Mouse (Mus musculus) cortical plate, adult 2 months (tissue): ENCODE data around the gene Gprc5a.

Experiments used
- CTCF ChIP-seq: fragments of 200-500 bp; IDR thresholded peaks from 2 replicates; pipeline ENCODE4 v1.5.1; 2011; ENCODE audit warnings: mild to moderate bottlenecking, control low read depth, low read length; ENCODE audit not compliant: insufficient read depth; ENCODE audit errors: extremely low read depth
- POLR2A ChIP-seq: fragments of 200-500 bp; IDR thresholded peaks from 2 replicates; pipeline ENCODE4 v1.6.1; 2011; ENCODE audit warnings: mild to moderate bottlenecking, low read length, control low read depth; ENCODE audit not compliant: insufficient read depth; ENCODE audit errors: extremely low read depth

DNA sequence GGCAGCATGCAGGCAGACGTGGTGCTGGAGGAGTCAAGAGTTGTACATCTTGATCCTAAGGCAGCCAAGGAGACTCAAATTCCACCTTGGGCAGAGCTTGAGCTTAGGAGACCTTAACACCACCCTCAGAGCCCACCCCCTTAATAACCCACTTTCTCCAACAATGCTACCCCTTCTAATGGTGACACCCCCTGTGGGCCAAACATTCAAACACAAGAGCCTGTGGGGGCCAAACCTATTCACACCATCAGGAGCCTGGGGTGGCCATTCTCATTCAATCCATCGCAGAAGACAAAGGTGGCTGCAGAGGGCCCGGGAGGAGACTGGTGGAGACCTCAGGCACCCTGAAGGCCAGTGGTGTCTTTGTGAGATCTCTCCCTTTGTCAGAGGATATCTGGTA is 23.5 kb upstream of the Gprc5a start:
- no peak for TF ChIP-seq CTCF
- TF ChIP-seq POLR2A = no peak
